Mouse (Mus musculus) hematopoietic multipotent progenitor cell, adult 10-12 weeks (in vitro differentiated cells): ENCODE measurements around the gene Cnrip1. TPM values are rescaled to one million over a fixed set of nuclear protein-coding genes. Genes with fewer than 3 reads are reported as not detected.

Experiments used
- polyA plus RNA-seq: library from polyadenylated mRNA; stranded (reverse); fragments of >175 nt; gene quantifications from 2 replicates; pipeline ENCODE4 v1.2.3, GENCODE M21; 2012; ENCODE audit warnings: low replicate concordance

Cnrip1 gene
- polyA plus RNA-seq, result 1.0 and 2.4 TPM in 2 replicates

GRCm38 (mm10) chr11:17051545-17052475 is at the start of gene Cnrip1, which contains the start of gene Plek:
Cnrip1 (plus strand) TSS chr11:17051586.
Plek (minus strand) TSS chr11:17052381.

Other genes with a start within 250 kb of the Cnrip1 start
- gene Fbxo48, start 100.2 kb upstream of the Cnrip1 start, polyA plus RNA-seq, result 0.24 and 0.55 TPM in 2 replicates
- gene Plek, start 795 bp downstream of the Cnrip1 start, polyA plus RNA-seq, result 6.4 and 9.3 TPM in 2 replicates
- 19.4 and 52.1 TPM in 2 replicates for gene Ppp3r1, start 107.7 kb downstream of the Cnrip1 start, polyA plus RNA-seq
- 1.2 and 2.2 TPM in 2 replicates for gene Wdr92, start 130.5 kb downstream of the Cnrip1 start, polyA plus RNA-seq
- 7.8 and 11.6 TPM in 2 replicates for gene Pno1, start 160.0 kb downstream of the Cnrip1 start, polyA plus RNA-seq
- 1.6 and 4.2 TPM in 2 replicates for gene C1d, start 206.0 kb downstream of the Cnrip1 start, polyA plus RNA-seq